Mouse (Mus musculus): ENCODE measurements at regions not wholly inside any gene's neighbourhood (a gene's known extent, or its start where the extent isn't known, plus 50 kb on each side); places are given as distances from the start of the nearest gene placed in this dataset.
A peak's percentile ranks its signal among the peaks of the same experiment; 100 is the strongest.

DNA sequence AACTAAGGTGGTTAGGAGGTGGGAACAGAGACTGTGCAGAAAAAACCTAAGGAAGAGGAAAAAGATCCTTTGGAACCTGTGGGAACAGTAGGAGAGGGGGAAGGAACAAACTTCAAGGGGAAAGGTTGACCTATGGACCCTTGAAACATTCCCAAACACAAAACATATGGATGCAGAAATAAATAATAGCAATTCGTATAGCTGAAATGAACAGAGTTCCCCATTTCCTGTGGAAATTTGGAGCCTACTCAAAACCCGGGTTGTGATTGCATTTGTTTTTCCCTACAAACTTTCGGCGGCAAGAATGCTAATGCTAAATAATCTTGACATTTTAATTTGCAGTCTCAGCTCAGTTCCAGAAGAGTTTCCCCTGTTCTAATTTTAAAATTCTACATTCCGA, 246.0 kb upstream of the Cd180 start:
- Histone ChIP-seq H3K4me1 (ENCODE audit: control insufficient read depth, insufficient read depth, low read length) (peaks cover 2% of the 10 kb centered on the region; the same call in 1 of the 2 replicates), H3K4me3 (ENCODE audit: low read length) (no peak overlapping the region), H3K27ac (ENCODE audit: low read depth, low read length) (peak overlapping the region; percentile 86; the same call in 1 of the 2 replicates), H3K9me3 (ENCODE audit: control insufficient read depth, low read length) (no peaks in the 10 kb centered on the region), H3K27me3 (ENCODE audit: control insufficient read depth, insufficient read depth, low read length) (no peaks in the 10 kb centered on the region), H3K4me2 (replicated peaks; ENCODE audit: low read depth, low read length) (no peak overlapping the region), H3K36me3 (ENCODE audit: control insufficient read depth, insufficient read depth, low read length) (no peaks in the 10 kb centered on the region), H3K9ac (ENCODE audit: low read depth, low read length) (no peak overlapping the region)
- 55% methylated on average over 5 of the region's 5 CpGs for WGBS
- peak; percentile 60; the same call in 1 of the 2 replicates for ATAC-seq (ENCODE audit: low FRiP score, low TSS enrichment)

DNA sequence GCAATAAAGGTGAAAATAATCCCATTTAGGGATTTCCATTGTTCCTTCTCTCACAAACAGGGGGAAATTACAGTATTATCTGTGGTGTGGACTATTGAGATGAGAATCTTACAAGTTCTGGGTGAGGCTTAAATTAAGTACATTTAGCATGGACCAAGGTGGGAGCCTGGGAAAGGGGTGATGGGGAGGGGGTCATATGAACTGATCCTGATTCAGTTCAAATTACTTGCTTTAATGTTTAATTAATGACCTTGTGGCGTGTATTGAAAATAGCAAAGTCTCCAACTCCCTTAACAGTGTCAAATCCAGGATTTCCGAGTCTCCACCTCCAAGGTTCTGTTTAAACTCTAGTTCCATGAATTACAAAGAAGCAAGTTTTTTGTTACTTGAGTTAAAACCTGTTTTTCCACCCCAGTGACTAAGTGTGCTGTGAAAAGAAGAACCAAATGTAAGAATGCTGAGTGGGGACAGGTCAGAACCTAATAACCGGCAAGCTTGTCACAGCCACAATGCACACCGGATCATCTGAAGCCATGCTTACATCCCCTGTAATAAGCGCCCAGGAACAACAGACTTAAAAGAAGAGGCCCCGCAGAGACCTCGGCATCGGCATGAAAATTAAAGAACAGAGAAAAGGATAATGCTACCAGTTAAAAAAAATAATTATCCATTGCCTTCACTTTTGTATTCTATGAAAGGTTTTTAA, 243.8 kb upstream of the Cd180 start:
- Histone ChIP-seq H3K9me3 (ENCODE audit: control insufficient read depth, low read length) (no peaks in the 10 kb centered on the region), H3K9ac (ENCODE audit: low read depth, low read length) (no peak overlapping the region), H3K4me3 (ENCODE audit: low read length) (no peak overlapping the region), H3K27ac (ENCODE audit: low read depth, low read length) (peak overlapping the region; percentile 43; the same call in 1 of the 2 replicates), H3K4me2 (replicated peaks; ENCODE audit: low read depth, low read length) (no peak overlapping the region), H3K4me1 (ENCODE audit: control insufficient read depth, insufficient read depth, low read length) (peaks cover 2% of the 10 kb centered on the region; the same call in 1 of the 2 replicates), H3K36me3 (ENCODE audit: control insufficient read depth, insufficient read depth, low read length) (no peaks in the 10 kb centered on the region), H3K27me3 (ENCODE audit: control insufficient read depth, insufficient read depth, low read length) (no peaks in the 10 kb centered on the region)
- WGBS, result 18% methylated on average over 8 of the region's 8 CpGs
- no peak for ATAC-seq (ENCODE audit: low FRiP score, low TSS enrichment)

- Histone ChIP-seq H3K9me3 (ENCODE audit: control insufficient read depth, low read length) (no peaks in the 10 kb centered on the region), H3K27ac (ENCODE audit: low read depth, low read length) (no peak overlapping the region), H3K36me3 (ENCODE audit: control insufficient read depth, insufficient read depth, low read length) (no peaks in the 10 kb centered on the region), H3K4me2 (replicated peaks; ENCODE audit: low read depth, low read length) (no peak overlapping the region), H3K27me3 (ENCODE audit: control insufficient read depth, insufficient read depth, low read length) (no peaks in the 10 kb centered on the region), H3K4me1 (ENCODE audit: control insufficient read depth, insufficient read depth, low read length) (peaks cover 2% of the 10 kb centered on the region; the same call in 1 of the 2 replicates), H3K4me3 (ENCODE audit: low read length) (no peak overlapping the region), H3K9ac (ENCODE audit: low read depth, low read length) (no peak overlapping the region)
- ATAC-seq (ENCODE audit: low FRiP score, low TSS enrichment), result no peak
- 75% methylated on average over 7 of the region's 7 CpGs for WGBS
Measured at GRCm38 (mm10) chr13:102451176-102451575, 242.2 kb upstream of the Cd180 start.

- Histone ChIP-seq H3K4me1 (ENCODE audit: control insufficient read depth, insufficient read depth, low read length) (no peaks in the 10 kb centered on the region; the same call in 1 of the 2 replicates), H3K4me2 (replicated peaks; ENCODE audit: low read depth, low read length) (no peak overlapping the region), H3K27me3 (ENCODE audit: control insufficient read depth, insufficient read depth, low read length) (no peaks in the 10 kb centered on the region), H3K27ac (ENCODE audit: low read depth, low read length) (no peak overlapping the region), H3K36me3 (ENCODE audit: control insufficient read depth, insufficient read depth, low read length) (no peaks in the 10 kb centered on the region), H3K9me3 (ENCODE audit: control insufficient read depth, low read length) (no peaks in the 10 kb centered on the region), H3K9ac (ENCODE audit: low read depth, low read length) (no peak overlapping the region), H3K4me3 (ENCODE audit: low read length) (no peak overlapping the region)
- ATAC-seq (ENCODE audit: low FRiP score, low TSS enrichment), result no peak
- WGBS, result 30% methylated on average over 2 of the region's 2 CpGs
Measured at GRCm38 (mm10) chr13:102458711-102459110, 234.6 kb upstream of the Cd180 start.

- ATAC-seq (ENCODE audit: low FRiP score, low TSS enrichment), result no peak
- Histone ChIP-seq H3K27ac (ENCODE audit: low read depth, low read length) (no peak overlapping the region), H3K4me2 (replicated peaks; ENCODE audit: low read depth, low read length) (no peak overlapping the region), H3K27me3 (ENCODE audit: control insufficient read depth, insufficient read depth, low read length) (no peaks in the 10 kb centered on the region), H3K36me3 (ENCODE audit: control insufficient read depth, insufficient read depth, low read length) (no peaks in the 10 kb centered on the region), H3K9me3 (ENCODE audit: control insufficient read depth, low read length) (no peaks in the 10 kb centered on the region), H3K4me3 (ENCODE audit: low read length) (no peak overlapping the region), H3K9ac (ENCODE audit: low read depth, low read length) (no peak overlapping the region), H3K4me1 (ENCODE audit: control insufficient read depth, insufficient read depth, low read length) (no peaks in the 10 kb centered on the region)
- WGBS, result 86% methylated on average over 2 of the region's 2 CpGs
Measured at GRCm38 (mm10) chr13:102463993-102464392, 229.4 kb upstream of the Cd180 start.

DNA sequence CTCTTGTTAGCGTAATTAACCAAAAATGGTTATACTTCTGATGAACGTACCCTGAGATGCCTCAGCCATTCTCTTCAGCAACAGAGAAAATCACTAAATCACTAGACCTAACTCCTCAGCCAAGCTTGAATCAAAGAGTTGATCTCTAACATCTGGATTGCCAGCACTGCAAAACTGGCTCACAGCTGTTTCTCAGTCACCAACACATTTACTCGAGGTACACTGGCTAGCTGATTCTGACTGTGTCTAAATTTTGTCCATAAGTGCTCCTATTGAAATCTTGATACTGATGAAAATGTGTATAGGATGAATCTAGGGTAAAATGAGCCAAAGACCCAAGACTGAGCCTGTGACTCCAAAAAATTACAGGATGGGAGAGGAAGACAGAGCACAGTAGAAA, 211.5 kb upstream of the Cd180 start:
- Histone ChIP-seq H3K4me3 (ENCODE audit: low read length) (no peak overlapping the region), H3K4me1 (ENCODE audit: control insufficient read depth, insufficient read depth, low read length) (no peaks in the 10 kb centered on the region), H3K27me3 (ENCODE audit: control insufficient read depth, insufficient read depth, low read length) (no peaks in the 10 kb centered on the region), H3K27ac (ENCODE audit: low read depth, low read length) (no peak overlapping the region), H3K4me2 (replicated peaks; ENCODE audit: low read depth, low read length) (no peak overlapping the region), H3K9ac (ENCODE audit: low read depth, low read length) (no peak overlapping the region), H3K9me3 (ENCODE audit: control insufficient read depth, low read length) (no peaks in the 10 kb centered on the region), H3K36me3 (ENCODE audit: control insufficient read depth, insufficient read depth, low read length) (no peaks in the 10 kb centered on the region)
- ATAC-seq (ENCODE audit: low FRiP score, low TSS enrichment), result no peak
- 78% methylated on average over 3 of the region's 3 CpGs for WGBS

DNA sequence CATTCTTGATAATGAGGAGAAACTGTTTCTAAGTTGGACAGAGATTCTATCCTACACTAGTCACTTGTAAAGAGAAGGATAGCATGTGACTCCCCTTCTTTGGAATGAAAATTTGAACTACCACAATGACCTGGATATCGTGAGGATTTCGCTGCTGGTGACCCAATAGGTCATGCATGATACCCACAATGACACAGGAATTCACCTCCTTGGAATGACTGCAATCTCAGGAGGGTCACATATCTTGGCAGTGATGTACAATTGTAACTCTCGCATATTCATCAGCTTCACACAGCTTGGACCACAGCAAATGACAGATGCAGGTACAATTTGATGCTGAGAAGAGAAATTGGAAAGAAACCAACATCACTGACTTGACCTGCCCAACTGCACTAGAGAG, 210.9 kb upstream of the Cd180 start:
- no peak overlapping the region for H3K4me2 ChIP-seq (replicated peaks; ENCODE audit: low read depth, low read length)
- WGBS, result 82% methylated on average over 3 of the region's 3 CpGs

GRCm38 (mm10) chr13:102487416-102488097, 205.8 kb upstream of the Cd180 start:
- peak; percentile 75 for ATAC-seq (ENCODE audit: low FRiP score, low TSS enrichment)
- no peak overlapping the region for H3K4me3 ChIP-seq (ENCODE audit: low read length)
- no peaks in the 10 kb centered on the region for H3K27me3 ChIP-seq (ENCODE audit: control insufficient read depth, insufficient read depth, low read length)
- H3K27ac ChIP-seq (ENCODE audit: low read depth, low read length), result 0 out of 2 replicates have a peak overlapping the region, but pooled peaks have one; percentile 0
- H3K4me2 ChIP-seq (replicated peaks; ENCODE audit: low read depth, low read length), result no peak overlapping the region
- WGBS, result 58% methylated on average over 4 of the region's 4 CpGs
- H3K4me1 ChIP-seq (ENCODE audit: control insufficient read depth, insufficient read depth, low read length), result no peaks in the 10 kb centered on the region
- H3K36me3 ChIP-seq (ENCODE audit: control insufficient read depth, insufficient read depth, low read length), result no peaks in the 10 kb centered on the region
- H3K9ac ChIP-seq (ENCODE audit: low read depth, low read length), result no peak overlapping the region
- no peaks in the 10 kb centered on the region for H3K9me3 ChIP-seq (ENCODE audit: control insufficient read depth, low read length)

More for the DNA sequence above, 210.9 kb upstream of the Cd180 start:
- ATAC-seq (ENCODE audit: low FRiP score, low TSS enrichment), result no peak
- Histone ChIP-seq H3K4me3 (ENCODE audit: low read length) (no peak overlapping the region), H3K4me1 (ENCODE audit: control insufficient read depth, insufficient read depth, low read length) (no peaks in the 10 kb centered on the region), H3K9me3 (ENCODE audit: control insufficient read depth, low read length) (no peaks in the 10 kb centered on the region), H3K27ac (ENCODE audit: low read depth, low read length) (no peak overlapping the region), H3K36me3 (ENCODE audit: control insufficient read depth, insufficient read depth, low read length) (no peaks in the 10 kb centered on the region), H3K27me3 (ENCODE audit: control insufficient read depth, insufficient read depth, low read length) (no peaks in the 10 kb centered on the region), H3K9ac (ENCODE audit: low read depth, low read length) (no peak overlapping the region)

DNA sequence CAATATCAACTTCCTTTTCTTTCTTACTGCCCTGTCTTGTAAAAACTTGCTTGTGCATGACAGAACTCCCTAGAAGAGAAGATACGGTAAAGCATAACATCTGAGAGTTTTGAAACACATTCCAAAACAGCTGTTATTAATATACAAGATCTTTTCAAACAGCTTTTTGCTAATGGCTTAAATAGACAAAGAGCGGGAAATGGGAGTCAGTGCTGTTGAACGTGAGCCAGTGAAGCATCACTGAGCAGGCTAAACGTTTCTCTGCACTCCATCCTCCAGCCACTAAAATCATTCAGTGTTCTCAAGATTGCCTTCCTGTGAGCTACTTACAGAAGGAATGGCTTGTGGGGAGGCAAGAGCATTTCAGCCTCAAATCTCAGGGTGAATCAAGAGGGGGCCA, 202.0 kb upstream of the Cd180 start:
- ATAC-seq (ENCODE audit: low FRiP score, low TSS enrichment), result no peak
- no peak overlapping the region for H3K9ac ChIP-seq (ENCODE audit: low read depth, low read length)

More for the DNA sequence above, 202.0 kb upstream of the Cd180 start:
- Histone ChIP-seq H3K9me3 (ENCODE audit: control insufficient read depth, low read length) (no peaks in the 10 kb centered on the region), H3K36me3 (ENCODE audit: control insufficient read depth, insufficient read depth, low read length) (no peaks in the 10 kb centered on the region), H3K27ac (ENCODE audit: low read depth, low read length) (no peak overlapping the region), H3K27me3 (ENCODE audit: control insufficient read depth, insufficient read depth, low read length) (no peaks in the 10 kb centered on the region), H3K4me2 (replicated peaks; ENCODE audit: low read depth, low read length) (no peak overlapping the region), H3K4me3 (ENCODE audit: low read length) (no peak overlapping the region), H3K4me1 (ENCODE audit: control insufficient read depth, insufficient read depth, low read length) (no peaks in the 10 kb centered on the region)
- 50% methylated on average over 4 of the region's 4 CpGs for whole genome bisulfite sequencing
